32 mouse cellular contexts compared by ENCODE assay signal in the genomic region with DNA sequence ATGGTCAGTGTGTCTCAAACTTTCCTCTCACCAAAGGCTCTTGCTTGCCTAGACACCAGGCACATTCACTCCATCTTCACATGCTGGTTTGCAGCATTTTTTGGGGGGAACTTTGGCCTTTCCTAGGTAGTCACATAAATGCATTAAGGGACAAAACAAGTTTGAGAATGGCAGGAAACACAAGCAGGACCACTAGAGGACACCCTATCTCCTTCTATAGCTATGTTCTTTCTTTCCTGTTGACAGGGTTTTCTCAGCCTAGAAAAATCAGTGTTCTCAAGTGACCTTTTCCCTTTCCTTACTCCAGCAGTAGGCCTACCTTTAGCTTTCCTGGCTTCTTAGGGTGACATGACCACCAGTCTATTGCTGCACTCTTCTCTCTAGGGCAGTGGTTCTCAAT. TPM values are rescaled to one million over a fixed set of nuclear protein-coding genes. Genes with fewer than 3 reads are reported as not detected.
DNase-seq lines count a peak whose midpoint lies in the region; ATAC-seq and TF ChIP-seq lines count a peak whose summit lies in the region.
"Had no signal": no experiment of that assay in that cellular context is flagged by ENCODE, and none has a peak within 500 bp of the region (broad histone marks: within the 10 kb centered on the region; RNA-seq: fewer than 3 reads in every experiment).

No protein-coding gene starts in this region.

- no peak for ATAC-seq in lung, postnatal 0 days
- no peak for ATAC-seq in hindbrain, embryonic 14.5 days (ENCODE audit: low FRiP score)
- ATAC-seq: hindbrain, postnatal 0 days; midbrain, embryonic 13.5 days; Patski had no signal

- H3K9ac ChIP-seq in lung, postnatal 0 days (replicated peaks; ENCODE audit: low read depth): no peak overlapping the region
- no peak overlapping the region for H3K9ac ChIP-seq in hindbrain, embryonic 14.5 days
- H3K9ac ChIP-seq: embryonic facial prominence, embryonic 12.5 days; heart, embryonic 15.5 days; limb, embryonic 15.5 days; midbrain, embryonic 13.5 days had no signal

- DNase-seq in heart, adult 11 months: peak; percentile 49
- DNase-seq in heart, postnatal 25 days (ENCODE audit: low spot score): no peak
- DNase-seq in lung, postnatal 0 days (ENCODE audit: low spot score): no peak
- DNase-seq in lung, postnatal 4 days: no peak
- peak; percentile 53 for DNase-seq in induced T-regulatory cell, adult 2 months (ENCODE audit: low read depth)
- no peak for DNase-seq in hindbrain, embryonic 14.5 days (ENCODE audit: low spot score)
- DNase-seq in frontal cortex, postnatal 10 days (ENCODE audit: low spot score in 2 of 2): no peak
- DNase-seq: adrenal gland, adult 2 months; B cell, adult 2 months; cerebellum, adult 18-20 months; cerebellum, postnatal 14 days; gastrocnemius, postnatal 36 days; kidney, adult 18-20 months; left cerebral cortex, postnatal 4 days; lung, adult 18-20 months; lung, postnatal 14 days; right cerebral cortex, postnatal 14 days; thymus, adult 18-20 months; thymus, postnatal 36 days had no signal

- intact Hi-C loops in heart, postnatal 25 days (cut with DNase I): no loop called here

- H3K4me1 ChIP-seq in lung, postnatal 0 days (ENCODE audit: insufficient read depth, low read depth, low read length): no peaks in the 10 kb centered on the region
- no peaks in the 10 kb centered on the region for H3K4me1 ChIP-seq in hindbrain, embryonic 14.5 days (replicated peaks; ENCODE audit: control insufficient read depth, insufficient read depth, low read length)
- H3K4me1 ChIP-seq: embryonic facial prominence, embryonic 12.5 days; heart, embryonic 15.5 days; limb, embryonic 15.5 days; midbrain, embryonic 13.5 days had no signal

- H3K27me3 ChIP-seq in lung, postnatal 0 days (replicated peaks; ENCODE audit: insufficient read depth, low read length): no peaks in the 10 kb centered on the region
- H3K27me3 ChIP-seq in hindbrain, embryonic 14.5 days (ENCODE audit: control insufficient read depth, insufficient read depth, low read length): no peaks in the 10 kb centered on the region
- H3K27me3 ChIP-seq: embryonic facial prominence, embryonic 12.5 days; heart, embryonic 15.5 days; limb, embryonic 15.5 days; megakaryocyte, embryonic 14.5 days; midbrain, embryonic 13.5 days; Patski had no signal

- no peak for TF ChIP-seq EP300 in lung, postnatal 0 days (IDR thresholded peaks at IDR 0.05)

- peak; percentile 24; the same call in 1 of the 2 replicates for TF ChIP-seq CTCF in lung, postnatal 0 days (IDR thresholded peaks at IDR 0.05)

- H3K9me3 ChIP-seq in lung, postnatal 0 days (ENCODE audit: low read length): no peaks in the 10 kb centered on the region
- H3K9me3 ChIP-seq in hindbrain, embryonic 14.5 days (ENCODE audit: control insufficient read depth, low read length): no peaks in the 10 kb centered on the region
- H3K9me3 ChIP-seq: embryonic facial prominence, embryonic 12.5 days; heart, embryonic 15.5 days; limb, embryonic 15.5 days; megakaryocyte, embryonic 14.5 days; midbrain, embryonic 13.5 days had no signal

- H3K4me3 ChIP-seq in lung, postnatal 0 days (ENCODE audit: low read depth, low read length): no peak overlapping the region
- no peak overlapping the region for H3K4me3 ChIP-seq in hindbrain, embryonic 14.5 days (replicated peaks; ENCODE audit: low read length)
- H3K4me3 ChIP-seq: embryonic facial prominence, embryonic 12.5 days; heart, embryonic 15.5 days; limb, embryonic 15.5 days; megakaryocyte, embryonic 14.5 days; midbrain, embryonic 13.5 days had no signal

- H3K4me2 ChIP-seq in lung, postnatal 0 days (replicated peaks; ENCODE audit: low read depth, low read length): no peak overlapping the region
- no peak overlapping the region for H3K4me2 ChIP-seq in hindbrain, embryonic 14.5 days (replicated peaks)
- H3K4me2 ChIP-seq: embryonic facial prominence, embryonic 12.5 days; heart, embryonic 15.5 days; limb, embryonic 15.5 days; midbrain, embryonic 13.5 days had no signal

- peaks cover 10% of the 10 kb centered on the region for H3K36me3 ChIP-seq in lung, postnatal 0 days (ENCODE audit: insufficient read depth, low read length)
- peaks cover 22% of the 10 kb centered on the region for H3K36me3 ChIP-seq in hindbrain, embryonic 14.5 days (replicated peaks; ENCODE audit: control insufficient read depth, insufficient read depth)

- no peak overlapping the region for H3K27ac ChIP-seq in lung, postnatal 0 days (ENCODE audit: low read length)
- H3K27ac ChIP-seq in hindbrain, embryonic 14.5 days: no peak overlapping the region
- H3K27ac ChIP-seq: embryonic facial prominence, embryonic 12.5 days; heart, embryonic 15.5 days; hindbrain, postnatal 0 days; limb, embryonic 15.5 days; midbrain, embryonic 13.5 days had no signal

RNA-seq across cellular contexts. Expression of gene Cxcr6, which starts 3.4 kb away (rescaled TPM):
- under 1 TPM in 1 of 2 experiments, not detected in 1; 0.21 TPM for total RNA-seq in heart, postnatal 25 days (2021)
- 0.39 and 0.49 TPM in 2 replicates for polyA plus RNA-seq in lung, postnatal 0 days (2015; fragmentation: Nextera tagmentation; extraction: Ambion mirVana)
- polyA plus RNA-seq in hindbrain, embryonic 14.5 days (2014; fragmentation: Nextera tagmentation; extraction: Ambion mirVana): 0.14 and 0.23 TPM in 2 replicates
- total RNA-seq: gastrocnemius, postnatal 36 days; hindbrain, postnatal 0 days; layer of hippocampus, postnatal 10 days; left cerebral cortex, adult 8-10 months; left cerebral cortex, postnatal 4 days had no signal
- polyA plus RNA-seq: hindbrain, postnatal 0 days had no signal

RNA-seq across cellular contexts. Expression of gene Fyco1, which starts 48.8 kb away (rescaled TPM):
- total RNA-seq in heart, postnatal 25 days (2021): 100 to 1,000 TPM; 262 to 274 TPM
- 9.2 and 11.9 TPM in 2 replicates for polyA plus RNA-seq in lung, postnatal 0 days (2015; fragmentation: Nextera tagmentation; extraction: Ambion mirVana)
- 8.4 and 12.7 TPM in 2 replicates for polyA plus RNA-seq in hindbrain, embryonic 14.5 days (2014; fragmentation: Nextera tagmentation; extraction: Ambion mirVana)

RNA-seq across cellular contexts. Expression of gene Xcr1, which starts 58.9 kb away (rescaled TPM):
- not detected for total RNA-seq in heart, postnatal 25 days (2021)
- polyA plus RNA-seq in lung, postnatal 0 days (2015; fragmentation: Nextera tagmentation; extraction: Ambion mirVana): 0.02 and 0.06 TPM in 2 replicates
- 0.05 and 0.09 TPM in 2 replicates for polyA plus RNA-seq in hindbrain, embryonic 14.5 days (2014; fragmentation: Nextera tagmentation; extraction: Ambion mirVana)
- total RNA-seq: gastrocnemius, adult 18-20 months; gastrocnemius, postnatal 36 days; heart, adult 8-10 months; hindbrain, postnatal 0 days; layer of hippocampus, postnatal 10 days; left cerebral cortex, adult 8-10 months; left cerebral cortex, postnatal 4 days had no signal
- polyA plus RNA-seq: embryonic facial prominence, embryonic 12.5 days; heart, embryonic 15.5 days; kidney, embryonic 16.5 days; neural tube, embryonic 11.5 days had no signal

Comparison
In these comparisons a context has a peak if more than half of its experiments do, and no peak if none do; other contexts are left out.
1. DNase-seq: peak in heart, adult 11 months (single experiment) and induced T-regulatory cell, adult 2 months (single experiment); none in heart, postnatal 25 days (single experiment), lung, postnatal 0 days (single experiment), lung, postnatal 4 days (0 of 2), hindbrain, embryonic 14.5 days (single experiment) and frontal cortex, postnatal 10 days (0 of 2).